Mouse (Mus musculus): ENCODE measurements around the gene Amotl1.
"Not testable (repeated sequence)": the region's sequence is repeated elsewhere in the genome, so short reads cannot be mapped to it uniquely, and the experiment has no call there.

Amotl1 gene

DNA sequence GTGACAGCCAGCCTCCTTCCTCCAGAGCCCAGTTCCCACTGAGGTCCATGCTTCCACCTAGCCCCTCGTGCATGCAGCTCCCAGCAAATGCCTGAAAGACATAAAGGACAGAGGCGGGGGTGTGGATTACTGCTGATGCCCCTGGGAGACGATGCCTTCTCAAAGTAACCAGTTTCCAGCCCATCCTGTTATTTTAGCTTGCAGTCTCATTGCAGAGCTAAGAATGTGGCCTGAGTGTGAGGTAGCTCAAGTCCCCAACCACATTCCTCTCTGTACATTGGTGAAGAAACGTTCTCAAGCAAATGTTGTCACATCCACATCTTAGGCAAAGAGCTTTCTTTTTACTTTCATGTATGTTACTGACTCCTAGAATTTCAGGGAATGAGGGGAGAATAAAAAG, at the start of gene Amotl1:
Gene Amotl1 (minus strand): TSS at position 101 of the 400 bp plus-strand sequence.
- no peak for DNase-seq (ENCODE audit: low spot score)

DNA sequence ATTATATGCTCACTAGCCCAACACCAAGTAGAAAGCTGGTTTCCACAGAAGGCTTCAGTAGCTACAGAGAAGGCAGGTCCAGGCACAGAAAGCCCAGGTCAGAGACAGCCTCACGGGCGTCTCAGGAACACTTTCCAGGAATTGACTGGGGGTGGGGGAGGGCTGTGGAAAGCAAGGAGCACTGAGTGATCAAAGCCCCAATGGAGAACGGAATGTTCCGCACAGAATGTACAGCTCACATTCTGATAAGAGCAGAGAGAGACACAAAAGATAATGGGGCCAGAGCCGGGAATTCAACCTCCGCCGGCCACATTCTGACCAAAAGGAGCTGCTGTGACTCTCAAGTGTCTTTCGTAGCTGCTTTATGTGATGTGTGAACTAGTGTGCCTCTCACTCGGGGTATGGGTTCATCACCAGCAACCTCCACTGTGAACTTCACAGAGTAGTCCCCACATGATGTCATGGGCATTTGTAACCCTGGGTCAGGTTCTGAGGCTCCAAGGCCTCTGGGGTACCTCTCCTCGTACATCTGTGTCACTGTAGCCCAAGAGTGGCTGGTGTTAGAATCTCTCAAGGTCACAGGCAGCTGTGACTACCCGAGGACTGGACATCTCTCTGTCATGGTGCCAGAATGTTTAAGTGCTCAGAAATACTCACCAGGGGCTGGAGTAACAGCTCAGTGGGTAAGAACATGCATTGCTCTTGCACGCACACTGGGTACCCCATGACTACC, 44.7 kb upstream of the Amotl1 start:
- DNase-seq (ENCODE audit: low spot score), result no peak

DNA sequence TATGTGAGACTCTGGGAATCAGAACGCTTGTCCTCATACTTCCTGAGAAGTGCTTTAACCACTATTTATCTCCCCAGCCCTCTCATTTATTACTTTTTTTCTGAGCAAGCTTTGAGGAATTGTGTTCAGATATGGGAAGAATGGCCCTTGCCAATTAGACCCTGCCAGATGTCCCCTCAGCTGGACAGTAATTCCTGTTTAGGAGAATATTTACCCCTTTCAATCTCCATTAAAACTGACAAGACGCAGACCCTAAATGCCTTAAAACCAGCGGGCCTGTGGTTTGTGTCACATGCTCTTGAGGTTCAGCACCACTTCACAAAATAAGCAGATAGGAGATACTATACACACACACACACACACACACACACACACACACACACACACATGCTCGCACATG, 39.5 kb upstream of the Amotl1 start:
- peak; percentile 8 for DNase-seq (ENCODE audit: low spot score)

DNA sequence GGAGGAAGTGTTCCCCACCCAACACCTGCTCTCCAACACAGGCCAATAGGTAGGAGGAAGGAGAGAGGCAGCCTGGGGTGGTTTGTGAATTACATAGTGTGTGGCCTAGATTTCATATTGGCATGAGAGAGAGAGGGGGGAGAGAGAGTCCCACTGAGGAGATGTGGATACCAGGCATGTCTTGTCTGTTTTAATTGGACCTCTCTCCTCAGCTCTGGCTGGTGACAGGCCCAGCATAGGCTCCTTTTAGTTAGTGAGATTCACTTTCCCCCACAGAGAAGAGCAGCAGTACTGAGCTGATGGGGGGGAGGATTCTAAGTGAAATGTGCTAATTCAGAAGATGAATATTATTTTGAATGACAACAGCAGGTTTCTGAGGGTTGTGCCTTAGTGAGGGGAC, 37.9 kb upstream of the Amotl1 start:
- no peak for DNase-seq (ENCODE audit: low spot score)

DNA sequence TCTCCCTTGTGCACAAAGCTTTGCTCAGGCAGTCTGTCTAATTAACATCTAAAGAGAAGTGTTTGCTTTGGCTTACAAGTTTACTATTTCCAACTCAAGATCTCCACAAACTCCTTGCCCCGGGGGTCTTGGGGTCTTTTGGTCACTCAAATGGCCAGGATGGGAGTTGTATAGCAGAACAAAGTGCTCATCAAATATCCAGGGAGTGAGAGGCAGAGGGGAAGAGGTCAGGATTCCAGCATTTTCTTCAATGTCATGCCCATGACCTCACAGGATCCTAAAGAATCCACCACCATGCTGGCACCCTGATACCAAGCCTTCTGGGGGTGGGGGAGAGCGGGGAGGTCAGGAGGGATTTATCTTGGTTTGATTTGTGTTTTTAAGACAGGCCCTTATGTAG, 35.7 kb upstream of the Amotl1 start:
- no peak for DNase-seq (ENCODE audit: low spot score)

DNA sequence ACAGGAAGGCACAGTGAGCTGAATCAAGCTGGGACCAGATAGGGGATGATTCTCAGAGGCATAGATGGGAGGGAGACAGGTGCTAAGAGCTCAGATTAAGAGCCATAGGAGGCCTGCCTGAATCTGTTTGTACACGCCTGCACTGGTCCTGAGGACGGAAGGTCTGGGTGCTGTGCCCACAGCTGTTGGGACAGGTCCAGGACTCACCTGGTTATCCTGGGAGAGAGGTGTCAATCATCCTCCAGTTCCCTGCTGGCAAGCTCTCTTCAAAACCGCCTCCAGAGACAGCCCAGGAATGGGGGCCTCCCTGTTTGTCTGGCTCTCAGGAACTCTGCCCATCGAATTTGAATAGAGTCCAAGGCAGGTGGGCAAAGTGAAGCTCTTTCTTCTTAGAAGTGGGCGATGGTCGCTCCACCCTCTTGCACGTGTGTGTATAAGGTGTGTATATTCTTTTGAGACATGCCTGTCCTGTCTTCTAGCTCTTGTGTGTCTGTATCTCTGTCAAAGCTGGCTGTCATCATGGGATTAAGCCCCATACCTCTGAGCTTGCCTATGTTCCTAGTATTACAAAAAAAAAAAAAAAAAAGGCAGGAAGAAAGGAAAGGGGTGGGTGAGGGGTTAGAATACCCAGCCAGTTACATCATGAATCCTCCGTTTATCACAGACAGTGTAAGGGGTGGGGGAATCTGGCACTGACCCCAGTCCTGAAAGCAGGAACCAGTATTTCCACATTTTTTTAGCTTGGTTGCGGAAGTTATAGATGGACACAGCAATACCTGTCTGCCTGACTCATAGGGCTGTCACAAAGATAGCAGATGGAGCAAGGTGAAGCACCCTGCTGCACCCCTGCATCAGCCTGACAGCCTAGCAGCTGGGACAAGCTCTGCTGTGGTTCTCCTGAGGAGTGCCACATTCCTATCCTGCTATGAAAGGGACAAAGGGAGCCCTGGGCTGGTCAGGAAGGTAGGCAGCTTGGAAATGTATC, 31.1 kb upstream of the Amotl1 start:
- DNase-seq (ENCODE audit: low spot score), result no peak

DNA sequence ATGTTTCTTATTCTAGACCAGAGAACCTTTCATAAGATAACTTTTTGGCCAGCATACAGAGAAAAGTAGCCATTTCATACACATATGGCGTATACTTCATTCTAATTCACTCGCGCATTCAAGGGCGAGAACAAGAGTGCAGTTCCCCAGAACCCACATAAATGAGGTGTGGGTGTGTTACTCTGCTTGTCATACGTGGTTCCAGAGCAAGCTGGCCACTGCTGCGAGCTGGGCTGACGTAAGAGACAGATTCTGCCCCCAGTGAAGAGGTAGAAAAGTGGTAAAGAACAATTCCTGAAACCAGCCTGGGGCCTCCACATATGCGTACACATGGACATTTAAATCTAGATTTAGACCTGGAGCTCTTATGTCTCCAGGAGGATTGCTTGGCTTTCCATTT, 29.6 kb upstream of the Amotl1 start:
- DNase-seq (ENCODE audit: low spot score), result no peak

DNA sequence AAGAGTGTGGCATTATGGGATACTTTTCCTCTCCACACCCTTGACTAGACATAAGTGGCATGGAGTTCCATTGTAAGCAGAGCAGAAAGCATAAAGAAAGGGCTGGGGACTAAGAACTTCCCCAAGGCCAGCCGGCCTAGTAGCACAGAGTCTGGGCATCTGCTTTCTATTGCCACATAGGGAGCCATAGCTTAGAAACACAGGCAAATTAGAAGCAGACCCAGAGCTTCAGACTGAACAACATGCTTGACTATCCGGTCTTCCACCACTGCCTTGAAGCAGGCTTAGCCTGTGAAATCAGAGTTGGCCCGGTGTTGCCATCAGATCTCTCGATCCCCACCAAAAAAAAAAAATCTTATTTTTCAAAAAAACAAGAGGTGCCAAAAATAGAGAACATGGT, 28.3 kb upstream of the Amotl1 start:
- no peak for DNase-seq (ENCODE audit: low spot score)

DNA sequence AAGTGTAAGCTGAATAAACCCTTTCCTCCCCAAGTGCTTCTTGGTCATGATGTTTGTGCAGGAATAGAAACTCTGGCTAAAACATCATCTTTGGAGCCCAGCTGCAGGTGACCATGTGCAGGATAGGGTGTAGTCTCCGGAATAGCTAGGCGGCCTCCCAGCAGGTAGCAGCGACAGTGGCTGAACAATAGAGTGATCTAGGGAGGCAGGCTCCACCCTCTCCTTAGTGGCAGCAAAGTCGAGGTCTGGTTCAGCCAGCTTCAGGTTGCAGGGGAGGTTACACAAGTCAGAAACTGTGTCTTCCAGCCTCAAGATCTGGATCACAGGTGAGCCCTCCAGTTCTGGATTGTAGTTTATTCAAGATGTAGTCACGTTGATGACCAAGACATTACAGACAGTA, 27.1 kb upstream of the Amotl1 start:
- DNase-seq (ENCODE audit: low spot score), result not testable (repeated sequence)

DNA sequence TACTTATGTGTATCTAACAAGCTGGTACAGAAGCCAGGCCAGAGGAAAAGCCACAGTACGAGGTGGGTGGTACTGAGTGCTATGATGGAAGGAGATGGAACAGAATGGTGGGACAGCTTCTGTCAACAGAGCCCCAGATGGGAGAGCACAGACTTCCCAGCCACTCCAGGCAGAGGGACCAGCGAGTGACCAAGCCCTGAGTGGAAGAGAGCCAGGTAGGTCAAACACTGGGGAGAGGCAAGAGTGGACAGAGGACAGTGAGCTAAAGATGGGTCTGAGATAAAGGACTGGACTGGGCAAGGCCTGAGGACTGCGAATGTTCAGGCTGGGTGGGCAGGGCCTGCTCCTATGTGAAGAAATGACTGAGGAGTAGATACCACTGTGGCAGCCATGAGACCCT, 23.5 kb upstream of the Amotl1 start:
- DNase-seq (ENCODE audit: low spot score), result no peak

DNA sequence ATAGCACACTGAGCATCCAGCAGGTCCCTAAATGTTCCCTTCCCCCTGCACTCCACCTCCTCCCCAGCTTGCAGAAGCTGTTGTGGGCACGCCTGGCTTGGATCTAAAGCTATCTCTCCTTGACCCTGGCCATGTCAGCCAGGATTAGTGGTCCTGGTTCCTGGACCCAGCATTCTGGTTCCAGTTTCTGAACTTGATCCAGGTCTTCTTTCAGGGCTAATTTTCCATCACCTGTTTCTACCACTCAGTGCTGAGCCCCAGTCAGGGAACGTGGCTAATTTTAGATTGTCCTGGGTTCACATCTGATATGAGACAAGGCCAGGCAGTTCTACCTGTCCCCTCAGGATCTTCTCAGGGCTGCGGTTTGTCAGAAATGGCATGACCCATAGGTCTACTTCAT, 21.2 kb upstream of the Amotl1 start:
- DNase-seq (ENCODE audit: low spot score), result no peak

DNA sequence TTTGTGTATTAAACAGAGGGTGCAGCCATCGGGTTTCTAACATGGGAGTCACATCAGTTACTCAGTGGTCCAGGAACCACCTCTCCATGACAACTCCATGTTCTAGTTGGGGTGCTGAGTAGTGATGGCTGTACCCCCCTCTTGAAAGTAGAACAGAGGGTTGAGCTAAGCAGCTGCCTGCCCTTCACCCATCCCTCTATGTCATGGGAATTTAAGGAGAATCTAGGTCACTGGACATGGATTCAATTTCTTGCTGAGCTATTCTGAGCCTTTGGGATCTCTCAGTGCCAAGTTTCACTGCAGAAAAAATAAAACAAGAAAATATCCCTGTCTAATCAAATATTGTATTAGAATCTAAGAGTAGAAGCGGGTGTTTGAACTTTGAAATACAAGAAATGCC, 18.7 kb upstream of the Amotl1 start:
- no peak for DNase-seq (ENCODE audit: low spot score)

DNA sequence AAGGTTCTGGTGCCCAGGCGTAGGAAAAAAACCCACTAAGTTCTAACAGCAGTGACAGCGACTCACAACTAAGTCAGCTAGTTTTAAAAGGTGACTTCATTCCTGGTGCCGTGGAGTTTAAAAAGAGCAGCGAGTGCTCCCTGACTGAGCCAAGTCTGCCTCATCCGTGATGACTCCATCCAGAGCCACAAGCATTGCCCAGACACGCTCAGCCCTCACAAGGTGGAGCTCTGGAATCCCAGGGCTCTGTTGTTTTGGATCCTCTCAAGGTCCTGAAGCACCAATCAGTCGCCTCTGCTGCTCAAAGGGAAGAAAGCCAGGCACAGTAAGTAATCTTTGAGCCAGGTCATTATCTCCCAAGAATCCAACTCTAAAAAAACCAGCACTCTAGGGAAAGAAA, 18.0 kb upstream of the Amotl1 start:
- DNase-seq (ENCODE audit: low spot score), result no peak

DNA sequence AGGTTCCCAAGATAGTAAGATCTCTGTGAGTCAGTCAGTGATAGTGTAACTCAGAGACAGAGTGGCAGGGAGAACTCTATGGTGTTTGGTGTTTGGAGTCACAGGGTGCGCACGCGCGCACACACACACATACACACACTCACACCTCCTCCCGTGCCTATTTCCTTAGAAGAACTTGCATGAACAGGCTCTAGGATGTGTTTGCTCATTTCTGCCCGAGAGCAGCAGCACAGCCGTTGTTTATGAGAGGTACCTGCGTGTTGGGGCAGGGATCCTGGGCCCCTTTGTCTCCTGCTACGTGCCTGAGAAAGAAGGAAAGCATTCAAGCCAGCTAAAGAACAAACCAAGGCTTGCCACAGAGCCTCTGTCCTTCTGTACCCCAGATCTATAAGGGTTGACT, 17.3 kb upstream of the Amotl1 start:
- DNase-seq (ENCODE audit: low spot score), result no peak

DNA sequence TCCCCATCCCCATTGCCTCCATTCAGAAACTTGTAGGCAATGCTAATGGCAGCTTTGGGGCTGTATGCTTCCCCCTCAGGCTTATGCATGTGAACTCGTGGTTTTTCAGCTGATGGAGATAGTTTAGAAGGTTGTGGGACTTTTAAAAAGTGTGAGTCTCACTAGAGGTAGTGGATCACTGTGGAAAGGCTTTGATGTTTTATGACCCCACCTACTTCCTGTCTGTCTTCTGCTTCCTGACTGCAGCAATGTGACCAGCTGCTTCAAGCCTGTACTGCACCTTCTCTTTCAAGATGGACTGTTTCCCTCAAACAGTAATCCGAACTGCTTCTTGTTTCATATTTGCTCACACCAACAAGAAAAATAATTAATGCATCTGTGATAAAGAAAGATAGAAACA, 13.1 kb upstream of the Amotl1 start:
- DNase-seq (ENCODE audit: low spot score), result no peak

DNA sequence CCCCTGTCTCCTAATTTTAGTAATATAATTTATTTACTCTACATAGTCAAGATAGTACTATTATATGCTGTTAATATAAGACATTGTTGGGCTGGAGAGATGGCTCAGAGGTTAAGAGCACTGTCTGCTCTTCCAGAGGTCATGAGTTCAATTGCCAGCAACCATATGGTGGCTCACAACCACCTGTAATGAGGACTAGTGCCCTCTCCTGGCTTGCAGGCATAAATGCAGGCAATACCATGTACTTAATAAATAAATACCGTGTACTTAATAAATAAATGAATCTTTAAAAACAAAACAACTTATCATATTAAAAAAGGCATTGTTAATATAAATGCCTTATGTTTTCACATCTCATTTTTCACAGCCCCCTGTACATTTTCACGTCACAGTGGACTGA, 9.2 kb upstream of the Amotl1 start:
- no peak for DNase-seq (ENCODE audit: low spot score)

DNA sequence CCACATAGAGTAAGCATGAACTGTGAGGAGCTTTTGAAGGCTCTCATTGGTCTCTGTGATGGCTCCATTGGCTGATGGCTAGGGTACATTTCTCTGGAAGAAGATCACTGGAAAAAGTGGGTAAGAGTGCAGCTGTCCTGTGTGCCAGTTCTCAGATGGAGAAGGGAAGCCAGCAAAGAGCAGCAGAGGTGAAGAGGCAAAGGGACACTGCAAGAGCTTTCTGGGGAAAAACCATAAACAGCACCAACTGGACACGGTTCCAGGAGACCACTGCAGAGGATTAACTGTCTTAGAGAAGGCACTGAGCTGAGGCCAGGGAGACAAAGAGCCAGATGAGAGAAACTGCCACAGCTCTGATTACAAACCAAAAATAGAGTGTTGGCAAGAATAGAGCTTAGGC, 7.9 kb upstream of the Amotl1 start:
- DNase-seq (ENCODE audit: low spot score), result no peak

DNA sequence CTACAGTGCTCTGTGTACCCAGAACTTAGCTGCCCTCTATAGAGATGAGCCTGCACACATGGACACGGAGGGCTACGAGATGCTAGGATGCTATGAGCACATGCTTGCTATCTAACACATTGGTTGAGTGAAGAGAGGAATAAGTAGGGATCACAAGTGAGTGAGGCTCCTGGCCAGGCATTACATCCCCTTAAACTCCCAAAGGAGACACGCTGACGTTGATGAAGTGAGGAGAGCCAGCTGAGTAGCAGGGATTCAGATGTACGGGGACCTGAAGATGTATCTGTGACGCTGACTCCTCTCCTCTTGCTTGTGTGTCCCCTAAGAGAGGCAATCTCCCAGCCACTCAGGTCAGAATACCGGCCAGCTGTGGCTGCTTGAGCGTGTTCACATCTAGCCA, 3.0 kb upstream of the Amotl1 start:
- no peak for DNase-seq (ENCODE audit: low spot score)

DNA sequence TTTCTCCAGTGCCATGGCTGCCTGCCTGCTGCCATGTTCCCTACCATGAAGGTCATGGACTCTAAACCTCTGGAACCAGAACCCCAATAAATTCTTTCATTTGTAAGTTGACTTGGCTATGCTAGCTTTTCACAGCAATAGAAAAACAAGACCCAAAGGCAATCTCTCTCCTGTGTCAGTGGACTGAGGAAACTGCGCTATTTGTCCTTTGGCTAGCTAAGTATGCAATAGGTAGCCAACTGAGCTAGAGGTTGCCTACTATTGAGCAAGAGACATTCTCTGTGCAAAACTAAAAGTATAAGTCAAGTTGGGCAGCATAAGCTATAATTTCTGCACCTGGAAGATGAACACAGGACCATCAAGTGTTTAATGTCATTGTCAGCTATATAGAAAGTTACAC, 1.8 kb upstream of the Amotl1 start:
- no peak for DNase-seq (ENCODE audit: low spot score)

DNA sequence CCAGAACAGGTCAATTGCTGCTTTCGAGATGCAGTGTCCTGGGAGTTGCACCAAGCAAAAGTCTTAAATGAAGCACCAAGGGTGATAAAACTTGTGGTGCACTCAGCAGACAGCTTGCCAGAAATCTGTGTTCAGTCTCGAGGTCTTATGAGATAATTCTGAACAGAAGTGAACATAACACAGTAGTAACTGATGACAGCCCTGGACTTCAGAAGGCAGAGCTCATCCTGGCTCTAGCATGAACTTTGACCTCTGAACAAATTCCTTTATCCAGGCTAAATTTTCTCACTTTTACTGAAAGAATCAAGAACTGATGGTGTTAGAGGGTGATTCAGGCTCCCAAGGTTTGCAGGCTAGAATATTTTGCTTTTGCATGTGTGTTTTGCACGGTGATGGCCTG, 1.2 kb upstream of the Amotl1 start:
- no peak for DNase-seq (ENCODE audit: low spot score)

DNA sequence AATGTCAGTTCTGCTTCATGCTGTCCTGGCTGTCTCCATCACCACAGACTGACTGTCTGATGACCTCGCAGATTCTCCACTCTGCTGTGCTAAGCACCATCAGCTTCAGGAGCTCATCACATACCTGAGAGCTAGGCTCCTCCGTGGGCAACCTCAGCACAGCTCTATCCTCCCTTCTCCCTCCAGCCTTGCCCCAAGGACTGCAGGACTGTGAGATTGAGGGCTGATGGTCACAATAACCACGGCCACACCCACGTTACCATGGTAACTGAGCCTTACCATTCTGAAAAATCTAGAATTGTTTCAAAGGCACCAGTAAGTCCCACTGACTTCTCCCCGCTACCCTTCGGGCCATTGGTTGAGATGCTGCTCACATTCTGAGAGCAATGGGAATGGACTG, 1.5 kb downstream of the Amotl1 start:
- DNase-seq (ENCODE audit: low spot score), result no peak

DNA sequence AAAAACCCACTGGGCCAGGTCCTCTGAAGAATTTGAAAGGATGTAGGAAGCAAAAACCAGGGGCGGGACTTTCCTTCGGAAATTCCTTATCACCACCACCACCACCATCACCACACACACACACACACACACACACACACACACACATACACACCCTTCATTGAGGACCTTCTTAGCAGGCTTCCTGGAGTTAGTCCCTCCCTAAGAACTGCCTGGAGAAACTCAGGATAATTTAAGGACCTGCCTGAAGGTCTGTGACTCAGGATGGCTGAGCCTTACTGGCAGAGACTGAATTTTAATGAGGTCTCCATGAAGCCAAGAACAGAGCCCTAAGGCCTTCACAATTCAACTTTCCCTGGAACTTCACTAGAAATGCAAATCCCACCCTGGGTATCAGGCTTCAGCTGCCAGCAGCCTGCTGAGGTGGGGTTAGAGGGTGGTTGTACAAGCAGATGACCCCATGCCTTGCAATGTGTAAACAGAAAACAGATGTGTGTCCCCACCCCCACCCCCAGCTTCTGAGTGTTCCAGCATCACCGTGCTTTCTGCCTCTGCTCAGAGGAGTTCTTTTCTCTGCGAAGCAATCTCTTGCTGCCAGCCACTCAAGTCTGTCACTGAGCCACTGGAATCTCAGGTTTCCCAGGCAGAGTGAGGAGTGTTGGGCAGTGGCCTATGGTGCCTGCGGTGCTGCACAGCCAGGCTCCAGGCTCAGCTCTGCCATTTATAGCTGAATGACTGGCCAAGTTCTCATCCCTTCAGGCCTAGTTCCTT, 2.4 kb downstream of the Amotl1 start:
- no peak for DNase-seq (ENCODE audit: low spot score)
